Mouse (Mus musculus) lung, adult 18-20 months (tissue): ENCODE measurements at regions not wholly inside any gene's neighbourhood (a gene's known extent, or its start where the extent isn't known, plus 50 kb on each side); places are given as distances from the start of the nearest gene placed in this dataset.
A peak's percentile ranks its signal among the peaks of the same experiment; 100 is the strongest.

Source experiments
- DNase-seq, 2 experiments: peaks; one replicate each; pipeline ENCODE4 v3.0.0; 2022; ENCODE audit warnings: mixed read lengths in 2 of 2

- DNase-seq = no peak
Measured at GRCm38 (mm10) chr8:109012655-109013054, 481.2 kb upstream of the Pmfbp1 start.

GRCm38 (mm10) chr8:109013577-109013976, 480.2 kb upstream of the Pmfbp1 start:
- DNase-seq = no peak

GRCm38 (mm10) chr8:109014746-109015145, 479.1 kb upstream of the Pmfbp1 start:
- DNase-seq = peak; percentile 7 to 9

GRCm38 (mm10) chr8:109019565-109019964, 474.3 kb upstream of the Pmfbp1 start:
- no peak for DNase-seq

- DNase-seq = no peak
Measured at GRCm38 (mm10) chr8:109020102-109020501, 473.7 kb upstream of the Pmfbp1 start.

GRCm38 (mm10) chr8:109027923-109028322, 465.9 kb upstream of the Pmfbp1 start:
- DNase-seq = no peak

GRCm38 (mm10) chr8:109053608-109054007, 440.2 kb upstream of the Pmfbp1 start:
- no peak for DNase-seq

GRCm38 (mm10) chr8:109059152-109059551, 434.7 kb upstream of the Pmfbp1 start:
- DNase-seq = no peak

GRCm38 (mm10) chr8:109062376-109062775, 431.5 kb upstream of the Pmfbp1 start:
- no peak for DNase-seq

GRCm38 (mm10) chr8:109073715-109074114, 420.1 kb upstream of the Pmfbp1 start:
- no peak for DNase-seq

- no peak for DNase-seq
Measured at GRCm38 (mm10) chr8:109075006-109075405, 418.8 kb upstream of the Pmfbp1 start.

- no peak for DNase-seq
Measured at GRCm38 (mm10) chr8:109079223-109079622, 414.6 kb upstream of the Pmfbp1 start.

GRCm38 (mm10) chr8:109081295-109081694, 412.5 kb upstream of the Pmfbp1 start:
- DNase-seq = peak; percentile 4 to 37

- no peak for DNase-seq
Measured at GRCm38 (mm10) chr8:109085134-109085533, 408.7 kb upstream of the Pmfbp1 start.

GRCm38 (mm10) chr8:109087781-109088180, 406.0 kb upstream of the Pmfbp1 start:
- DNase-seq = no peak

GRCm38 (mm10) chr8:109099671-109100070, 394.2 kb upstream of the Pmfbp1 start:
- no peak for DNase-seq

GRCm38 (mm10) chr8:109101416-109101815, 392.4 kb upstream of the Pmfbp1 start:
- no peak for DNase-seq

GRCm38 (mm10) chr8:109104798-109105326, 389.0 kb upstream of the Pmfbp1 start:
- DNase-seq = no peak

GRCm38 (mm10) chr8:109105693-109106092, 388.1 kb upstream of the Pmfbp1 start:
- no peak for DNase-seq

GRCm38 (mm10) chr8:109106971-109107370, 386.9 kb upstream of the Pmfbp1 start:
- no peak for DNase-seq

- DNase-seq = no peak
Measured at GRCm38 (mm10) chr8:109107762-109108161, 386.1 kb upstream of the Pmfbp1 start.

- no peak for DNase-seq
Measured at GRCm38 (mm10) chr8:109109390-109109789, 384.4 kb upstream of the Pmfbp1 start.

- DNase-seq = no peak
Measured at GRCm38 (mm10) chr8:109121776-109122175, 372.1 kb upstream of the Pmfbp1 start.

GRCm38 (mm10) chr8:109142495-109143158, 351.2 kb upstream of the Pmfbp1 start:
- no peak for DNase-seq

GRCm38 (mm10) chr8:109151711-109152110, 342.1 kb upstream of the Pmfbp1 start:
- DNase-seq = no peak
